Mouse (Mus musculus): Measurements from ENCODE around the gene Cfap45.

The Cfap45 gene

GRCm38 (mm10) chr1:172518013-172518412 is 2.6 kb upstream of the Cfap45 start:
- DNase-seq (ENCODE audit: low spot score in 2 of 2), result no peak

DNA sequence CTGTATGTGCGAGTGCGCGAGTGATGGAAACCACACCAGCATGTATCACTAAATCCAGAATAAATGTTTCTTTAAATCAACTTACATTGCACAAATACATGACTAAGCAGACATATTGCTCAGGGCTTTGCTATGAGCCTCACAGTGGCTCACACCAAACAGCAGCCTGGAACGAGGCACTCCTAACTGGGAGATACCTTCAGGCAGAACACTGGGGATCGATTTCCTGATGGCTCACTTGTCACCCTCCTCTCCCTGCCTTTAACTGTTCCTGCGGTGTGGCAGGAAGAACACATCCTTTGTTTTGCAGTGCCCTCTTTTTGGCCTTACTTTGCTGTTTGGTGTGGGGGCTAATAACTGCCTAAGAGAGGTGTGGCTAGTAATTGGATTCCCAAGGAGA is 957 bp upstream of the Cfap45 start:
- no peak for DNase-seq (ENCODE audit: low spot score in 2 of 2)

GRCm38 (mm10) chr1:172522524-172522923 is 1.9 kb downstream of the Cfap45 start:
- no peak for DNase-seq (ENCODE audit: low spot score in 2 of 2)

DNA sequence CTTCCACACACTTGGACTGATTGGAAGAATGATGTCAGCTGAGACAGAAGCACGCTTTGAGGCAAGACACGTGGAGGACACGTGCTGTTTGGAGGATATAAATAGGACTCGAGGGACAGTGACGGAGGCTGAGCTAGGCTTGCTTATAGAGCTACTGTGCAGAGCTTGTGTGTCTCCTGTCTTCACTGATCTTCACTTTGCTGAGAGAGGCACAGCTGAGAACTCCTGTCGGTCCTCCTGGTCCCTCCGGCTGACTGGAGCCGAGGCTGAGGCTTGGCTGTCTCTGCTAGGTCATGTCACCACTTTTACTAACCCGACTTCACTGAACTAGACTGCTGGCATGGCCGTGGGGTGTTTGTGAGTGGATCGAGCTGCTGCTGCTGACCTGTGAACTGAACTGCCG is 3.1 kb downstream of the Cfap45 start:
- no peak for DNase-seq (ENCODE audit: low spot score in 2 of 2)

GRCm38 (mm10) chr1:172525027-172525764 is 4.6 kb downstream of the Cfap45 start:
- no peak for DNase-seq (ENCODE audit: low spot score in 2 of 2)

- DNase-seq (ENCODE audit: low spot score in 2 of 2), result no peak
Observed at GRCm38 (mm10) chr1:172525971-172526370, 5.4 kb downstream of the Cfap45 start.

- no peak for DNase-seq (ENCODE audit: low spot score in 2 of 2)
Observed at GRCm38 (mm10) chr1:172526380-172527081, 5.9 kb downstream of the Cfap45 start.

DNA sequence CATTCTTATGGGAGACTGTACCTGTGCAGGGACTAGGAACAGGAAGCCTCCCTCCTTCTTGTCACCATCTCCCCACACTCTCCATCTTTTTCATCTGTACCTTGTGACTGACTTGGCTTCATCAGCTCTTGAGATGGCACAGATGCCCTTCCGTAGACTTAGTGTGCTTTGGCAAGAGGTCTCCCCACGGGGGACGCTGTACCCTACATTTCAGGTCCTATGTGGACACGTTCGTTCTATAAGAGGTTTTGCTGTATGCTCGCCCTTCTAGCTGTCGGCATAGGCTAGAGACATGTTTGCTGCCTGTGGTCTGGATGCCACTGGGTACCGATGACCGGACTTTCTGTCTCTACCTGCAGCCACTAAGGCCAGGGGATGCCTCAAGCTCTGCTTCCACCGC is 6.8 kb downstream of the Cfap45 start:
- no peak for DNase-seq (ENCODE audit: low spot score in 2 of 2)

DNA sequence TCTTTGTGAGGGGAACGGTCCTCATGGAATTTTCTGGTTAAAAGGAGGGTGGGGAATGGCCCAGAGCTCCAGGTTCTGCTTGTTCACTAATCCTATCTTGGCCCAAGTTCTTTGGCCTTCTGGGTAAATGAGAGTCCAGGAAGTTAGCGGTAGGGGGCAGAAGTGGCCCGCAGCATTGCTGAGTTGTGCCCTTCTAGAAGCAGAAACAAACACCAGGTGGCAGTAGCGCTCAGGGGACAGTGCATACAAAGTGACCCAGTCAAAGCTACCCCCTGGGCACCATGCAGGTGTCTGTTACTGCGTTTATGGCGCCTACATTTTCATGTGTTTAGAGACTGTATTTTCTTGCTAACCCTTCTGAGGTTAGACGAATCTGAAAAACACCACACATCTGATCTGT is 8.1 kb downstream of the Cfap45 start:
- peak; percentile 66 to 72 for DNase-seq (ENCODE audit: low spot score in 2 of 2)

DNA sequence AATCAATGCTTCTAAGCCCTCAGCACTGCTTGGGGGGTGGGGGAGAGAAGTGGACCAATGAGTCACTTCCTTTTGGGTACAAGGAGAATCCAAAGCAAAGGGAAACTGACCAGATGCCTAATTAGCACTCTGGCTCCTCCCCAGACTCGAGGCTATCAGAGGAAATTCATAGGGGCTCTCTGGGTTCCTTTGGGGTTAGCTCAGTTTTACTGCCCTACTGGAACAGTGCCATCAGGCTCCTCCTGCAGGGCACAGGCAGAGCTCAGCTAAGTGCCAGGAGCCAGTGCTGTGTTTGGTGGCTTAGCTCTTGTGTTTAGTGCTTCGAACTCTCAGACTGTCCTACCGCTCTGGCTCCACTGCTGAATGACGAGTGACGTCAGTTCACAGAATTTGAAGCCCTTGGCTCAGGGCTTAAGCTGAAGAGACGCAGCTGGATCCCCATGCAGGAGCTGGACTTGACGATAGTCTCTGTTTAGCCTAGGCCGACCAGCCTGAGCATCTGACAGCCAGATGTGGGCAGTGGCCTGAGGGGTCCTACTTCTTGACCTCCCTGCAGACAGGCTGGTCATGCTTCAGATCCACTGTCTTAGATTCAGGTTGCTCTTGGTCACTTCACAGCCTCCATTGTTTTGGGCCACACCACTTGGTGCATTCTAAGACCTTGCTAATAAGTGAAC is 10.1 kb downstream of the Cfap45 start:
- no peak for DNase-seq (ENCODE audit: low spot score in 2 of 2)

DNA sequence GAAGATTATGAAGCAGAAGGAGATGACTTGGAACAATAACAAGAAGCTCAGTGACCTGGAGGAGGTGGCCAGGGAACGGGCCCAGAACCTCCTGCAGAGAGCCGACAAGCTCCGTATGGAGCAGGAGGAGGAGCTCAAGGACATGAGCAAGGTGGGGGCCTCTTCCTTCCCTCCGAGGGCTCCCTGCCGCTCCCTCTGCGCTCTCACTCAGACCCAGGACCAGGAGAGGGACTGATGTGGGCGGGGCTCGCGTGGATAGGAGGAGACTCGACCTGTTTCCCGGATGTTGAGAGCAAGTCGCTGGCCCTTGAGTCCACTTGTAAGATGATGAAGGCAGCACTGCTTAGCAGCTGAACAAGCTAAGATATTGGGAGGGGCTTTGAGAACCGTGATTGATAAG is 11.9 kb downstream of the Cfap45 start:
- no peak for DNase-seq (ENCODE audit: low spot score in 2 of 2)

DNA sequence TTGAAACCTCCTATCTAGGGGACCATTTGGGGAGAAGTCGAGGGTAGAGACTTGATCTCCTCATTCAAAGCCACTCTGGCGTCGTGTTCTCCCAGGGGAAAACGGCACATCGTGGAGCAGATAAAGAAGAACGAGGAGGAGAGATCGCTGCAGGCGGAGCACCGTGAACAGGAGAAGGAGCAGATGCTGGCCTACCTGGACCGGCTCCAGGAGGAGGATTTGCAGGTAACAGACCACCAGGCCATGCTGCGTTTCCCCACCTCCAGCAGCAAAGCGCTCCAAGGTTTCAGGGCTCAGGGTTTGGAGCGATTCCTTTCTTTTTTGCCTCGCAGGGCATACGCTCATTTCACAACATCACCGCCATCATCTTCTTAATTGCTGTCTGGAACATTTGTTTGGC is 14.5 kb downstream of the Cfap45 start:
- no peak for DNase-seq (ENCODE audit: low spot score in 2 of 2)

GRCm38 (mm10) chr1:172539827-172540226 is 19.2 kb downstream of the Cfap45 start:
- no peak for DNase-seq (ENCODE audit: low spot score in 2 of 2)

- DNase-seq (ENCODE audit: low spot score in 2 of 2), result no peak
Observed at GRCm38 (mm10) chr1:172540283-172540820, 19.8 kb downstream of the Cfap45 start.

DNA sequence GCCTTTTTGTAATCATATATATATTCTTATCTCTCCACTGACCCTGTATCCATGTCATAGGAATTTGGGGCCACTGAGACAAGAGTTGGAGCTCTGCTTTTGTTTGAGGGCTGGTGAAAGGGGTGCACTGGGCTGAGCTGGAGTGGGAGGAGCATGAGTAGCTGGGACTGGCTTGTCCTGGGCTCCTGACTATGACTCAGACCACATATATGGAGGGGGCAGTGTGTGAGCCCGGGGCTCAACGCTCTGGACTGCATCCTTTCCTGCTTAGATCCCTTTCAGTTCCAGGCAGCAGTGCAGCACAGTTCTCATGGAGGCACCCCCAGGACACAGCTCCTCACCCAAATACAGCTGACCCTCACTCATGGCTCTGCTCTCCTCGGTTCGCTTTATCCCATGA is 25.5 kb downstream of the Cfap45 start:
- no peak for DNase-seq (ENCODE audit: low spot score in 2 of 2)

DNA sequence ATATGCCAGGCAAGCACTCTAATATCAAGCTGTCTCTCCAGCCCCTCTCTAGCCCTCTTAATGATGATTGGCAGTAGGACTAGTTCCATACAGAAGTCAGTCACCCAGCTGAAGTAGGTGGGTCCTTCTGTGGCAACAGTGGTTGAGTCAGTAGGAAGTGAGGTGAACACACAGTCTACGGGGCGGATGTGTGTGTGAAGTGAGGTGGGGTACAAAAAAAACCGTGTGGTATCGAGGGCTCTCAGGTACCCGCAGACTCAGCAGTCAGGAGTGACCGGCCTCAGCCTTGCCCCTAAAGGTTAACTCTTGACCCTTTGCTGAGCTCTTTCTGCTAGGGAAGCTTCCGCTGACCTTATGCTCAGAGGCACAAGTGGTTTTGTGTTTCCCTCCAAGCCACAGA is 27.9 kb downstream of the Cfap45 start:
- no peak for DNase-seq (ENCODE audit: low spot score in 2 of 2)

GRCm38 (mm10) chr1:172549314-172549713 is 28.7 kb downstream of the Cfap45 start:
- no peak for DNase-seq (ENCODE audit: low spot score in 2 of 2)

- no peak for DNase-seq (ENCODE audit: low spot score in 2 of 2)
Observed at GRCm38 (mm10) chr1:172549717-172550116, 29.1 kb downstream of the Cfap45 start.

DNA sequence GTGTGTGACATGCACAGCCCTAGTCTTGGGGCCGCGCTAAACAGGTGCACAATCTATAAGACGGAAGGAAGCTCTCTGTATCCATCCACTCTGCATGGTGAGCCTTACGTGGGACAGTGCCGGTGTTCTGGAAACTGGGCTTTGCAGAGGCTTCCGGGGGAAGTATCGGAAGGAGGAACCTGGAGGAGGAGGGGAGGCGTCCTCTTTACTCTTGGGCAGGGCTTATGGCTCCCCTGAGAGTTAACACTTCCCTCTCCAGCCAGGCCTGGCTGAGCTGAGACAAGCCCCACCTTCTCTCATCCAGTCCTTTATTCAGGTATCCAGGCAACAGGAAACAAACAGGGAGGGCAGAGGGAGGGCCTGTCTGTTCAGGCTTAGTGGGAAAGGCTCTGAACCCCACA is 29.9 kb downstream of the Cfap45 start:
- peak; percentile 36 to 50 for DNase-seq (ENCODE audit: low spot score in 2 of 2)

- no peak for DNase-seq (ENCODE audit: low spot score in 2 of 2)
Observed at GRCm38 (mm10) chr1:172551009-172551408, 30.4 kb downstream of the Cfap45 start.

GRCm38 (mm10) chr1:172552623-172553022 is 32.0 kb downstream of the Cfap45 start:
- DNase-seq (ENCODE audit: low spot score in 2 of 2), result no peak

- no peak for DNase-seq (ENCODE audit: low spot score in 2 of 2)
Observed at GRCm38 (mm10) chr1:172555638-172556037, 35.0 kb downstream of the Cfap45 start, which contains the start of gene Vsig8. TSS of gene Vsig8 (plus strand) at chr1:172555938.

Data from right cerebral cortex, postnatal 36 days (tissue).